Mouse (Mus musculus) cerebellum, adult 8-10 months (tissue): ENCODE results near the gene Krt18.
"Not testable (repeated sequence)": the region's sequence is repeated elsewhere in the genome, so short reads cannot be mapped to it uniquely, and the experiment has no call there.

Experiments
- DNase-seq: peaks from one replicate; pipeline ENCODE4 v3.0.0; 2022

The Krt18 gene

GRCm38 (mm10) chr15:102072963-102073558 lies 45.1 kb downstream of the Krt18 start:
- peak; percentile 23 for DNase-seq

DNA sequence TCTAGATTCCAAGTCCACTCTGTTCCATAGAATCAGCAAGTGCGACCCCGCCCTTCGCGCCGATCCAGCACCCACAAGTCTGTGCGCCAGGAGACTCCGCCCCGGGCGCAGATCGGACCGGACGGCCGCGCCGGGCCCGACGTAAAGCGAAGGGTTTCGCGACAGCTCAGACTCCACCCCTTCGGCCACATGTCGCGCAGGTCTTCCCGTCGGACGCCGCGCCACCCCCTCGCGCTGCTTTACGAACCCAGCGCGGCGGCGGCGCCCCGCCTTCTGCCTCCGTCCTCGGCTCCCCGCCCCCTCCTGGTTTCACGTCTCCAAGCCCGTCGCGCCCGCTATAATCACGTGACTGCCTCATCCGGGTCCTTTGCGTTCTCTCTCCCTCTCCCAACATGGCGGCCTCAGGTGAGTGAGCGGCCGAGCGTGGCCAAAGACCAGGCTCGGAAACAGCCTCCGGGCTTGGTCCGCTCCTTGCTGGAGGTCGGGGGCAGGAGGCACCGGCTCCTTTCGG lies 45.6 kb downstream of the Krt18 start, which contains the start of gene Eif4b:
Gene Eif4b (plus strand): TSS at position 215 of the 511 bp plus-strand sequence.
- DNase-seq: peak; percentile 98

GRCm38 (mm10) chr15:102074070-102074731 lies 46.2 kb downstream of the Krt18 start:
- peak; percentile 64 for DNase-seq

DNA sequence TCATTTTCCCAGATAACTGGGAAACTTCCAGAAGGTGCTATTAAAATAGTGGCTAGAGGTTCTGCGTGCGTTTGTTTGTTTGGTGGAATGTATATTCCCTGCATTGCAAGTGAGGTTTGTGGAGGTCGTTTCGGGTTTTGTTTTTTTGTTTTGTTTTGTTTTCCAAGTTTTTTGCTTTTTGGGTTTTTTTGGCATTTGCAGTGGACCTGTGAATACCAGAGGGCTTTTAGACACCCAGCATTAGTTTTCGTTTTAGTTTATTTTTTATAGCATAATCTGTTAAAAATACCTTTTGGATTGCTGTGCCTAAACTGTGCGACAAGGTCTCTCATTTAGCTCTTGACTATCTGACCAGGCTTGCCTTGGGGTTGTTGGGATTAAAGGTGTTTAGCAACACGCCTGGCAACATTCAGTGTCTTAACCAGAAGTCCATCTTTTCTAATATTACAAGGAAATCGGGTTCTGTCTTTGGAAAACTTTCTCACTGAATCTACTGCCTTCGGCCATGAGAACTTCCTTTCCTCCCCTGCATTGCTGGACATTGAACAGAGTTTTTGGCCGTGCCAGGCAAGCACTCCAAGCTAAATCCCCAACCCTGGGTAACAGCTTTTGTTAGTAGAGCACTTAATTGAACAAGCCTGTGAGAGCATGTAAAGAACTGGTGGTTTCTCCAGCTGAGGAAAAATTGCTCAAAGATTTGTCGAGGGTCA lies 47.1 kb downstream of the Krt18 start:
- DNase-seq: no peak

GRCm38 (mm10) chr15:102077111-102077677 lies 49.2 kb downstream of the Krt18 start:
- no peak for DNase-seq

- DNase-seq: no peak
Observed at GRCm38 (mm10) chr15:102079221-102079620, 51.2 kb downstream of the Krt18 start.

DNA sequence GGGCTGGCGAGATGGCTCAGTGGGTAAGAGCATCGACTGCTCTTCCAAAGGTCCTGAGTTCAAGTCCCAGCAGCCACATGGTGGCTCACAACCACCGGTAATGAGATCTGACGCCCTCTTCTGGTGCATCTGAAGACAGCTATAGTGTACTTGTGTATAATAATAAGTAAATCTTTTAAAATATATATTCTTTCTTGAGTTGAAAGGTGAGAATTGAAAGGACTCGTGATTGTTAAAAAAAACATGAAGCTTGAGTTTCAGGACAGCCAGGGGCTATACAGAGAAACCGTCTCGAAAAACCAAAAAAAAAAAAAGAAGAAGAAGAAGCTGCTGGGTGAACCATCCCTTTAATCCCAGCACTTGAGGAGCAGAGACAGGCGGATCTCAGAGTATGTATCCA lies 51.9 kb downstream of the Krt18 start:
- not testable (repeated sequence) for DNase-seq

GRCm38 (mm10) chr15:102080429-102080828 lies 52.4 kb downstream of the Krt18 start:
- DNase-seq: no peak
